Mouse (Mus musculus) cortical plate, adult 2 months (tissue): ENCODE results near the gene Hmbs. TPM values are rescaled to one million over a fixed set of nuclear protein-coding genes. Genes with fewer than 3 reads are reported as not detected.

Source experiments
- H3K27ac ChIP-seq: fragments of 200-500 bp; 2 replicates; pipeline ENCODE4 v1.5.1; 2012; ENCODE audit warnings: low read length, control low read depth, inconsistent platforms; ENCODE audit not compliant: insufficient read depth
- H3K4me1 ChIP-seq: fragments of 200-500 bp; 2 replicates; pipeline ENCODE4 v1.6.1; 2011; ENCODE audit warnings: low read length; ENCODE audit not compliant: control insufficient read depth, insufficient read depth
- H3K4me3 ChIP-seq: fragments of 200-500 bp; 2 replicates; pipeline ENCODE4 v1.5.1; 2011; ENCODE audit warnings: mild to moderate bottlenecking, low read length, control low read depth; ENCODE audit not compliant: insufficient read depth
- CTCF ChIP-seq: fragments of 200-500 bp; IDR thresholded peaks from 2 replicates; pipeline ENCODE4 v1.5.1; 2011; ENCODE audit warnings: mild to moderate bottlenecking, control low read depth, low read length; ENCODE audit not compliant: insufficient read depth; ENCODE audit errors: extremely low read depth
- POLR2A ChIP-seq: fragments of 200-500 bp; IDR thresholded peaks from 2 replicates; pipeline ENCODE4 v1.6.1; 2011; ENCODE audit warnings: mild to moderate bottlenecking, low read length, control low read depth; ENCODE audit not compliant: insufficient read depth; ENCODE audit errors: extremely low read depth
- polyA plus RNA-seq: library from polyadenylated mRNA; depleted of rRNA; stranded (reverse); fragments of >200 nt; gene quantifications from 2 replicates; pipeline ENCODE4 v1.2.3, GENCODE M21; 2012

Gene Hmbs
- polyA plus RNA-seq, 1 experiment, result 31.2 TPM

GRCm38 (mm10) chr9:44336093-44336406, 8.0 kb downstream of the Hmbs start:
- Histone ChIP-seq H3K4me1 (no peaks in the 10 kb centered on the region), H3K27ac (no peak overlapping the region), H3K4me3 (peak overlapping the region; percentile 92)
- no peak for TF ChIP-seq CTCF
- TF ChIP-seq POLR2A, result no peak

GRCm38 (mm10) chr9:44335331-44336092, 8.5 kb downstream of the Hmbs start:
- Histone ChIP-seq H3K4me1 (no peaks in the 10 kb centered on the region), H3K27ac (peak overlapping the region; percentile 62), H3K4me3 (peak overlapping the region; percentile 92)
- TF ChIP-seq CTCF (no peak), POLR2A (no peak)

- H3K4me3 ChIP-seq, result peak within 1 kb of the TSS; percentile 92
- TF ChIP-seq CTCF (no peak), POLR2A (peak; percentile 100)
- H3K4me1 ChIP-seq, result no peaks in the 10 kb centered on the region
- H3K27ac ChIP-seq, result peak within 1 kb of the TSS; percentile 62
These were observed 9.4 kb downstream of the Hmbs start, which contains the start of gene H2afx for GRCm38 (mm10) chr9:44334396-44335330. Gene H2afx, plus strand, starts transcription at chr9:44334694.

- H3K4me3 ChIP-seq, result no peak overlapping the region
- no peak overlapping the region for H3K27ac ChIP-seq
- no peaks in the 10 kb centered on the region for H3K4me1 ChIP-seq
- no peak for TF ChIP-seq CTCF
- no peak for TF ChIP-seq POLR2A
These were observed 10.9 kb downstream of the Hmbs start for GRCm38 (mm10) chr9:44332918-44333638.

GRCm38 (mm10) chr9:44330736-44331135, 13.3 kb downstream of the Hmbs start:
- H3K27ac ChIP-seq, result no peak overlapping the region
- peaks cover 6% of the 10 kb centered on the region for H3K4me1 ChIP-seq
- H3K4me3 ChIP-seq, result no peak overlapping the region
- no peak for TF ChIP-seq CTCF
- no peak for TF ChIP-seq POLR2A

- H3K27ac ChIP-seq, result no peak overlapping the region
- peak overlapping the region; percentile 42; the same call in 1 of the 2 replicates for H3K4me3 ChIP-seq
- peaks cover 7% of the 10 kb centered on the region for H3K4me1 ChIP-seq
- no peak for TF ChIP-seq POLR2A
These were observed 16.1 kb downstream of the Hmbs start for GRCm38 (mm10) chr9:44327926-44328325.

- TF ChIP-seq POLR2A (no peak), CTCF (no peak)
- Histone ChIP-seq H3K4me1 (peaks cover 7% of the 10 kb centered on the region), H3K27ac (no peak overlapping the region), H3K4me3 (peak overlapping the region; percentile 42)
These were observed 16.8 kb downstream of the Hmbs start for GRCm38 (mm10) chr9:44327064-44327711.

GRCm38 (mm10) chr9:44326371-44327063, 17.5 kb downstream of the Hmbs start:
- TF ChIP-seq CTCF (no peak), POLR2A (peak; percentile 81; the same call in 1 of the 2 replicates)
- Histone ChIP-seq H3K4me1 (peaks cover 7% of the 10 kb centered on the region), H3K4me3 (peak overlapping the region; percentile 42), H3K27ac (peak overlapping the region; percentile 0; the same call in 1 of the 2 replicates)
